Mouse (Mus musculus): Measurements from ENCODE around the gene Lrrc55.

GRCm38 (mm10) chr2:85227816-85228335 lies 30.9 kb upstream of the Lrrc55 start:
- no peak for TF ChIP-seq EP300 (IDR thresholded peaks at IDR 0.05; ENCODE audit: low read depth)
- no peak for TF ChIP-seq CTCF (IDR thresholded peaks at IDR 0.05; ENCODE audit: low read depth)
